Mouse (Mus musculus) C2C12 (cell line): ENCODE measurements at regions not wholly inside any gene's neighbourhood (a gene's known extent, or its start where the extent isn't known, plus 50 kb on each side); places are given as distances from the start of the nearest gene placed in this dataset.

Experiments used
- H3K27me3 ChIP-seq: one replicate; pipeline ENCODE4 v1.6.1; 2011; ENCODE audit not compliant: control insufficient read depth, insufficient read depth, insufficient read length
- H3K36me3 ChIP-seq: one replicate; pipeline ENCODE4 v1.6.1; 2011; ENCODE audit not compliant: control insufficient read depth, insufficient read depth
- H3K4me3 ChIP-seq: one replicate; pipeline ENCODE4 v1.5.1; 2011; ENCODE audit warnings: mild to moderate bottlenecking, control low read depth; ENCODE audit not compliant: poor library complexity, insufficient read depth, severe bottlenecking
- H3K79me2 ChIP-seq: one replicate; pipeline ENCODE4 v1.6.1; 2011; ENCODE audit not compliant: control insufficient read depth, insufficient read depth
- H3K79me3 ChIP-seq: one replicate; pipeline ENCODE4 v1.6.1; 2011; ENCODE audit warnings: low read depth, control low read depth
- H3ac ChIP-seq: one replicate; pipeline ENCODE3; 2011; ENCODE audit warnings: low read depth; ENCODE audit not compliant: control insufficient read depth, insufficient read length
- CEBPB ChIP-seq: IDR thresholded peaks from one replicate; pipeline ENCODE4 v1.6.1; 2011; ENCODE audit warnings: low read depth, mild to moderate bottlenecking, control low read depth, moderate library complexity
- CTCF ChIP-seq: IDR thresholded peaks from one replicate; pipeline ENCODE4 v1.5.1; 2011; ENCODE audit not compliant: control insufficient read depth, insufficient read depth, insufficient read length
- FOSL1 ChIP-seq: IDR thresholded peaks from one replicate; pipeline ENCODE4 v1.8.0; 2011; ENCODE audit warnings: mild to moderate bottlenecking, low read length; ENCODE audit not compliant: poor library complexity, insufficient read depth, severe bottlenecking
- MAX ChIP-seq: IDR thresholded peaks from one replicate; pipeline ENCODE4 v1.6.1; 2011; ENCODE audit warnings: mild to moderate bottlenecking, control low read depth
- MYOD1 ChIP-seq: IDR thresholded peaks from one replicate; pipeline ENCODE4 v1.6.1; 2011; ENCODE audit warnings: low read depth; ENCODE audit not compliant: control insufficient read depth, insufficient read length
- MYOG ChIP-seq: IDR thresholded peaks from one replicate; pipeline ENCODE4 v1.6.1; 2011; ENCODE audit not compliant: control insufficient read depth, insufficient read length; ENCODE audit errors: extremely low read depth
- USF1 ChIP-seq: IDR thresholded peaks from one replicate; pipeline ENCODE4 v1.6.1; 2011; ENCODE audit warnings: low read depth, mild to moderate bottlenecking, control low read depth, moderate library complexity

GRCm38 (mm10) chr6:117256099-117256471, 87.8 kb downstream of the Cxcl12 start:
- Histone ChIP-seq H3K79me2 (no peaks in the 10 kb centered on the region), H3K27me3 (no peaks in the 10 kb centered on the region), H3ac (no peak overlapping the region), H3K36me3 (no peaks in the 10 kb centered on the region), H3K4me3 (no peak overlapping the region), H3K79me3 (no peaks in the 10 kb centered on the region)
- no peak for TF ChIP-seq MAX
- TF ChIP-seq CTCF = no peak
- no peak for TF ChIP-seq FOSL1
- TF ChIP-seq MYOG = no peak
- TF ChIP-seq CEBPB = no peak
- TF ChIP-seq USF1 = no peak
- TF ChIP-seq MYOD1 = no peak

GRCm38 (mm10) chr6:117257591-117257990, 89.3 kb downstream of the Cxcl12 start:
- H3K27me3 ChIP-seq = no peaks in the 10 kb centered on the region
- TF ChIP-seq FOSL1 (no peak), USF1 (no peak), MYOD1 (no peak), MYOG (no peak), CEBPB (no peak), MAX (no peak), CTCF (no peak)
- no peak overlapping the region for H3ac ChIP-seq
- H3K4me3 ChIP-seq = no peak overlapping the region
- no peaks in the 10 kb centered on the region for H3K79me3 ChIP-seq
- H3K79me2 ChIP-seq = no peaks in the 10 kb centered on the region
- no peaks in the 10 kb centered on the region for H3K36me3 ChIP-seq

- no peaks in the 10 kb centered on the region for H3K79me3 ChIP-seq
- H3K4me3 ChIP-seq = no peak overlapping the region
- H3ac ChIP-seq = no peak overlapping the region
- TF ChIP-seq USF1 (no peak), CEBPB (no peak), FOSL1 (no peak), CTCF (no peak), MYOD1 (no peak), MAX (no peak), MYOG (no peak)
- no peaks in the 10 kb centered on the region for H3K36me3 ChIP-seq
- H3K79me2 ChIP-seq = no peaks in the 10 kb centered on the region
- no peaks in the 10 kb centered on the region for H3K27me3 ChIP-seq
These were observed 99.6 kb downstream of the Cxcl12 start for GRCm38 (mm10) chr6:117267906-117268305.

- no peaks in the 10 kb centered on the region for H3K27me3 ChIP-seq
- no peaks in the 10 kb centered on the region for H3K79me2 ChIP-seq
- no peak overlapping the region for H3ac ChIP-seq
- no peaks in the 10 kb centered on the region for H3K79me3 ChIP-seq
- H3K4me3 ChIP-seq = no peak overlapping the region
- TF ChIP-seq MAX (no peak), CEBPB (no peak), CTCF (no peak), FOSL1 (no peak), USF1 (no peak), MYOD1 (no peak)
- H3K36me3 ChIP-seq = no peaks in the 10 kb centered on the region
These were observed 100.0 kb downstream of the Cxcl12 start for GRCm38 (mm10) chr6:117268376-117268775.

GRCm38 (mm10) chr6:117270261-117270660, 101.9 kb downstream of the Cxcl12 start:
- no peak for TF ChIP-seq MYOG
- TF ChIP-seq MYOD1 = no peak
- no peak for TF ChIP-seq FOSL1
- no peak for TF ChIP-seq MAX
- no peak for TF ChIP-seq USF1
- TF ChIP-seq CEBPB = no peak
- TF ChIP-seq CTCF = no peak
- Histone ChIP-seq H3K27me3 (no peaks in the 10 kb centered on the region), H3ac (no peak overlapping the region)

GRCm38 (mm10) chr6:117271562-117272226, 103.4 kb downstream of the Cxcl12 start:
- Histone ChIP-seq H3ac (no peak overlapping the region), H3K27me3 (peaks cover under 1% of the 10 kb centered on the region), H3K79me2 (no peaks in the 10 kb centered on the region), H3K36me3 (no peaks in the 10 kb centered on the region), H3K79me3 (no peaks in the 10 kb centered on the region), H3K4me3 (no peak overlapping the region)
- TF ChIP-seq CTCF (no peak), MYOD1 (no peak), CEBPB (no peak), MAX (no peak), USF1 (no peak), MYOG (no peak), FOSL1 (no peak)

More at GRCm38 (mm10) chr6:117270261-117270660, 101.9 kb downstream of the Cxcl12 start:
- no peaks in the 10 kb centered on the region for H3K79me2 ChIP-seq
- no peaks in the 10 kb centered on the region for H3K36me3 ChIP-seq
- H3K79me3 ChIP-seq = no peaks in the 10 kb centered on the region
- H3K4me3 ChIP-seq = no peak overlapping the region
